Mouse (Mus musculus): ENCODE results near the gene Atg7.
"Not testable (repeated sequence)": the region's sequence is repeated elsewhere in the genome, so short reads cannot be mapped to it uniquely, and the experiment has no call there.

Gene Atg7

DNA sequence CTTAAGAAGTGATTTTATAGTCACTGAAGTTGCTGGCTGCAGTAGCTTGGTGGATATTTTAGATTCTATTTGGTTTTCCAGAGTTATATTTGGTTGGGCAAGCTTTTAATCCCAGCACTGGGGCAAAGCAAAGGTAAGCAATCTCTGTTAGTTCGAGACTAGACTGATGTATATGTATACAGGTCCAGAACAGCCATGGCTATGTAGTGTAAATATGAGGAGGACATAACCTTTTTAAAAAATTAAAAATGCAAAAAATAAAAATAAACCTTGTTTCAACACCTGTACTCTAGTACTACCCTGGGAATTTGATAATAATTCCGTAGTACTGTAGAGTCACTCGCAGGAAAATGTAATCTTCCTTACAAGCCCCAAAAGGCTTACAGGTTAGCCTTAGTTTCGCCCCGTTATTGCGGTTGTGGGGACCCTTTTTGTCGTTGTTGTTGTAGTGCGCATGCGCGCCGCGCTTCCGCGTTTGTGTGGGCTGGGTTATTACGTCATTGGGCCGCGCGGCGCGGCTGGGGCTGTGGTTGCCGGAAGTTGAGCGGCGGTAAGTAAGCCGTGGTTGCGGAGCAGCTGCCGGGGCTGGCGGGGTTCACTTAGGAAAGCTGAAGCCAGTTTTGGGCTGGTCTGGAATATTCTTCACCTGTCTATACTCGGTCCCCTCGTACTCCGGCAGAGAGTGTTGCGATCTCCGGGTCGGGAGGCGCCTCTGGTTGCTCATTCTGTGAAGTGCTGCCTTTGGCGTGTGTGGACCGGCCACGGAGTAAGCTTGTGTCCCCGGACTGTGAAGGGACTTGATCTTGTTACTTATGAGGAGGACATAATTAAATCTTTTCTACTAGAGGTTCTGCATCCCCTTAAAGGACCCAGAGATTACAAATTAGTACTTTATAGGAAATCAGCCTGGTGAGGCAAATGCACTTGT is at the start of gene Atg7:
Gene Atg7, plus strand, starts transcription at position 497 of the 928 bp plus-strand sequence.
- peak; percentile 91 for DNase-seq (ENCODE audit: low spot score)

GRCm38 (mm10) chr6:114614076-114614475 is 28.8 kb upstream of the Atg7 start:
- DNase-seq (ENCODE audit: low spot score) = peak; percentile 71

GRCm38 (mm10) chr6:114633886-114634285 is 9.0 kb upstream of the Atg7 start:
- not testable (repeated sequence) for DNase-seq (ENCODE audit: low spot score)

DNA sequence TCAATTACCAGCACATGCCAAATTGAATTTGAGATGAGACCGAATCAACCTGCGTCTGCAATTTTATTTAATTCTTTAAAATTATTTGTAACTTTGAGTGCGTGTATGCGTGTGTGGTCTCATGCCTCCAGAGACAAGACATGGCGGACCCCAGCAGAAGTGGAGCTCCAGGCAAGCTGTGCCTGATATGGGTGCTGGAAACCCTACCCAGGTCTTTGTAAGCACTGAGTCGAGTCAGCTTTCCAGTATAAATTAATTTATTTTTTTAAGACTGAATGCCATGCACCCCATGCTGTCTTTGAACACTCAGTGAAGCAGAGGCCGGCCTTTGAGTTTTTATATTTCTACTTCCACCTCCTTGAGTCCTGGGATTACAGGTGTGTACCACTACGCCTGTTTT is 819 bp downstream of the Atg7 start:
- no peak for DNase-seq (ENCODE audit: low spot score)

GRCm38 (mm10) chr6:114644531-114644930 is 1.6 kb downstream of the Atg7 start:
- DNase-seq (ENCODE audit: low spot score) = no peak

GRCm38 (mm10) chr6:114646201-114646600 is 3.3 kb downstream of the Atg7 start:
- no peak for DNase-seq (ENCODE audit: low spot score)

- DNase-seq (ENCODE audit: low spot score) = no peak
These were observed 4.1 kb downstream of the Atg7 start for GRCm38 (mm10) chr6:114647011-114647410.

- DNase-seq (ENCODE audit: low spot score) = no peak
These were observed 5.6 kb downstream of the Atg7 start for GRCm38 (mm10) chr6:114648352-114649030.

DNA sequence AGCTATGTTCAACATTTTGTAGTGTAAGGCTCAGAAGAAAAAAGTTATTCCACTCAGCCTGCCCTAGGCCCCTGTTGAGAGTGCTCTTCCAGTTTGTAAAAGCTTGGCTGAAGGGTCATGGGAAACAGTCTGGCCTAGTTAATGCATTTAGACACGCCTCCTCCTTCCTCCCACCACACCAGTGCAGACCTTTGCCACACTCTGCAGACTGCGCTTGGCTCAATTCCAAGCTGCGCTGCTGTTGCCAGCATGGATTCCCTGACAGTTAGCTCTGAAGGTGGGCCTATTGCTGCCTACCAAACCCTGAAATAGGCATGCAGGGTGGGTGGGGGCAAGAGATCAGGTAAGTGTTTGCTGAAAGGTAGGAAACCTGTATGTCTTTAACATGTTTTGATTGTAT is 9.3 kb downstream of the Atg7 start:
- no peak for DNase-seq (ENCODE audit: low spot score)

- no peak for DNase-seq (ENCODE audit: low spot score)
These were observed 14.1 kb downstream of the Atg7 start for GRCm38 (mm10) chr6:114656826-114657600.

- DNase-seq (ENCODE audit: low spot score) = no peak
These were observed 14.9 kb downstream of the Atg7 start for GRCm38 (mm10) chr6:114657807-114658206.

- DNase-seq (ENCODE audit: low spot score) = no peak
These were observed 16.5 kb downstream of the Atg7 start for GRCm38 (mm10) chr6:114659278-114659991.

- DNase-seq (ENCODE audit: low spot score) = no peak
These were observed 17.3 kb downstream of the Atg7 start for GRCm38 (mm10) chr6:114659992-114660800.

GRCm38 (mm10) chr6:114663707-114664106 is 20.8 kb downstream of the Atg7 start:
- no peak for DNase-seq (ENCODE audit: low spot score)

GRCm38 (mm10) chr6:114664716-114665115 is 21.8 kb downstream of the Atg7 start:
- no peak for DNase-seq (ENCODE audit: low spot score)

DNA sequence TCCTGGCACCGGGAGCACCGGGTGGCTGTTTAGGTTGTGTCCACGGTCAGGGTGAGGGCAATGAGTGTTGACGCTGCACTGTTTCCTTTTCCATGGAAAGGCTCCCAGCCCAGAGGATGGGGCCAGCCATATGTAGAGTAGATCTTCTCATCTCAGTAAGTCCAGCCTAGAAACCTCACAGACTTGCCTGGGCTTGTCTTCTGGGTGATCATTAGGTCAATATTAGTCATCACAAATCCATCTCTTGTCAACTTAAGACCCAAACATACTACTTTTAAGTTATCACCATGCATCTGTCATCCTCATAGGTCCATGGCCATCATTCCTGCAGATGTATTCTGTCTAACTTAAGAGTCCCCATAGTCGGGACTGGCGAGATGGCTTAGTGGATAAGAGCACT is 24.6 kb downstream of the Atg7 start:
- DNase-seq (ENCODE audit: low spot score) = no peak

GRCm38 (mm10) chr6:114674771-114675170 is 31.9 kb downstream of the Atg7 start:
- DNase-seq (ENCODE audit: low spot score) = no peak

- DNase-seq (ENCODE audit: low spot score) = no peak
These were observed 33.2 kb downstream of the Atg7 start for GRCm38 (mm10) chr6:114676091-114676490.

DNA sequence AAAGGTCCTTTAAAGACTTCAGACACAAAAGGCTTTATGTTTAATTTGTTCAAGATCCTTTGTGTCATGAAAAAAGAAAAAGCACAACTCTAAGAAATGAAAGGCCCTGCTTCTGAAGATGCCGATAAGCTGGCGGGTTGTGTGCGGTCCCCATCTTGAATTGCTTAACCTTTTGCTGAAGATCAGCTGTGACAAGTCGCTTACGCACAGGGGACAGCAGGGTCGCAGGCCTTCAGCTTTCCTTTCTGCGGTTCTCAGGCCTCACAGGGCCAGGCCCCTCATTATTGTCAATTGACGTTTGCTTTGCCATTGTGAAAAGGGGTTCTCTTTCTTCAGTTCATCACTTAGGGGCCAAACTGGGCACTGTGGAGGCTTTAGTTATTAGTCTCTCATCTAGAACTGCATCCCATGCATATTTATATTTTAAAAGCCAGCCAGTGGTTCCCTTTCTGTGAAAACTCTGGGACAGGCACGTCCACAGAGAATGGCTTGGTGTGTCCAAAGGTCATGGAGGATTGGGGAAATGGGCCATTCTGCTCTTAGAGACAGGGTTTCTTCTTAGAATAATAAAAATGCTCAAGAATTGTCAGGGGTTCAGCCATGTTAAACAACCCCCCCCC is 39.3 kb downstream of the Atg7 start:
- DNase-seq (ENCODE audit: low spot score) = no peak

- no peak for DNase-seq (ENCODE audit: low spot score)
These were observed 40.8 kb downstream of the Atg7 start for GRCm38 (mm10) chr6:114683741-114684140.
